Mouse (Mus musculus): ENCODE results near the gene Appbp2. TPM values are rescaled to one million over a fixed set of nuclear protein-coding genes. Genes with fewer than 3 reads are reported as not detected.

The Appbp2 gene
- total RNA-seq (2014; rRNA removed) = 61.0 and 70.6 TPM in 2 replicates
- 43.2 and 44.1 TPM in 2 replicates for polyA plus RNA-seq (2015; fragmentation: Nextera tagmentation; extraction: Ambion mirVana)

GRCm38 (mm10) chr11:85234990-85235841, at the start of gene Appbp2:
TSS of gene Appbp2 (minus strand) at chr11:85235130.
- Histone ChIP-seq H3K27ac (ENCODE audit: low read depth, low read length) (peak within 1 kb of the TSS; percentile 99), H3K36me3 (ENCODE audit: insufficient read depth, low read length) (no peaks in the 10 kb centered on the region), H3K4me3 (ENCODE audit: low read depth, low read length) (peak within 1 kb of the TSS; percentile 85), H3K27me3 (ENCODE audit: insufficient read depth, low read length) (no peaks in the 10 kb centered on the region), H3K9ac (replicated peaks; ENCODE audit: low read length, poor library complexity, severe bottlenecking) (peak within 1 kb of the TSS; percentile 93), H3K4me1 (ENCODE audit: insufficient read depth, low read length) (peaks cover 3% of the 10 kb centered on the region; the same call in 1 of the 2 replicates), H3K9me3 (ENCODE audit: low read length) (no peaks in the 10 kb centered on the region), H3K4me2 (ENCODE audit: low read depth, low read length, poor library complexity, severe bottlenecking) (peak within 1 kb of the TSS; percentile 65)
- TF ChIP-seq CTCF (IDR thresholded peaks at IDR 0.05) = no peak
- WGBS = 5% methylated on average over 48 of the region's 48 CpGs
- peak; percentile 94 for DNase-seq (ENCODE audit: low spot score)
- ATAC-seq (ENCODE audit: low FRiP score) = peak; percentile 97

- Histone ChIP-seq H3K27me3 (ENCODE audit: insufficient read depth, low read length) (no peaks in the 10 kb centered on the region), H3K9me3 (ENCODE audit: low read length) (no peaks in the 10 kb centered on the region), H3K4me2 (ENCODE audit: low read depth, low read length, poor library complexity, severe bottlenecking) (no peak overlapping the region), H3K4me3 (ENCODE audit: low read depth, low read length) (no peak overlapping the region), H3K9ac (replicated peaks; ENCODE audit: low read length, poor library complexity, severe bottlenecking) (no peak overlapping the region), H3K4me1 (ENCODE audit: insufficient read depth, low read length) (no peaks in the 10 kb centered on the region), H3K36me3 (ENCODE audit: insufficient read depth, low read length) (no peaks in the 10 kb centered on the region), H3K27ac (ENCODE audit: low read depth, low read length) (no peak overlapping the region)
- DNase-seq (ENCODE audit: low spot score) (no peak), ATAC-seq (ENCODE audit: low FRiP score) (no peak)
- 82% methylated on average over 15 of the region's 15 CpGs for WGBS
- no peak for TF ChIP-seq CTCF (IDR thresholded peaks at IDR 0.05)
Measured at GRCm38 (mm10) chr11:85281219-85281878, 46.4 kb upstream of the Appbp2 start.

GRCm38 (mm10) chr11:85278175-85278574, 43.2 kb upstream of the Appbp2 start:
- peak; percentile 6; the same call in 1 of the 2 replicates for TF ChIP-seq CTCF (IDR thresholded peaks at IDR 0.05)
- H3K9ac ChIP-seq (replicated peaks; ENCODE audit: low read length, poor library complexity, severe bottlenecking) = no peak overlapping the region

GRCm38 (mm10) chr11:85277609-85278008, 42.7 kb upstream of the Appbp2 start:
- no peak overlapping the region for H3K4me2 ChIP-seq (ENCODE audit: low read depth, low read length, poor library complexity, severe bottlenecking)
- H3K27ac ChIP-seq (ENCODE audit: low read depth, low read length) = no peak overlapping the region
- H3K9me3 ChIP-seq (ENCODE audit: low read length) = no peaks in the 10 kb centered on the region
- no peaks in the 10 kb centered on the region for H3K4me1 ChIP-seq (ENCODE audit: insufficient read depth, low read length)
- no peak for ATAC-seq (ENCODE audit: low FRiP score)
- no peak for DNase-seq (ENCODE audit: low spot score)
- no peak for TF ChIP-seq CTCF (IDR thresholded peaks at IDR 0.05)
- 80% methylated on average over 5 of the region's 5 CpGs for WGBS
- no peaks in the 10 kb centered on the region for H3K36me3 ChIP-seq (ENCODE audit: insufficient read depth, low read length)
- H3K27me3 ChIP-seq (ENCODE audit: insufficient read depth, low read length) = no peaks in the 10 kb centered on the region
- no peak overlapping the region for H3K9ac ChIP-seq (replicated peaks; ENCODE audit: low read length, poor library complexity, severe bottlenecking)
- H3K4me3 ChIP-seq (ENCODE audit: low read depth, low read length) = no peak overlapping the region

More at GRCm38 (mm10) chr11:85278175-85278574, 43.2 kb upstream of the Appbp2 start:
- Histone ChIP-seq H3K4me3 (ENCODE audit: low read depth, low read length) (no peak overlapping the region), H3K27me3 (ENCODE audit: insufficient read depth, low read length) (no peaks in the 10 kb centered on the region), H3K27ac (ENCODE audit: low read depth, low read length) (no peak overlapping the region), H3K4me2 (ENCODE audit: low read depth, low read length, poor library complexity, severe bottlenecking) (no peak overlapping the region), H3K9me3 (ENCODE audit: low read length) (no peaks in the 10 kb centered on the region), H3K36me3 (ENCODE audit: insufficient read depth, low read length) (no peaks in the 10 kb centered on the region), H3K4me1 (ENCODE audit: insufficient read depth, low read length) (no peaks in the 10 kb centered on the region)
- 82% methylated on average over 1 of the region's 1 CpGs for WGBS
- no peak for DNase-seq (ENCODE audit: low spot score)
- no peak for ATAC-seq (ENCODE audit: low FRiP score)

GRCm38 (mm10) chr11:85275151-85275550, 40.2 kb upstream of the Appbp2 start:
- no peak for DNase-seq (ENCODE audit: low spot score)
- Histone ChIP-seq H3K36me3 (ENCODE audit: insufficient read depth, low read length) (no peaks in the 10 kb centered on the region), H3K4me2 (ENCODE audit: low read depth, low read length, poor library complexity, severe bottlenecking) (no peak overlapping the region), H3K4me3 (ENCODE audit: low read depth, low read length) (no peak overlapping the region), H3K27ac (ENCODE audit: low read depth, low read length) (no peak overlapping the region), H3K4me1 (ENCODE audit: insufficient read depth, low read length) (no peaks in the 10 kb centered on the region), H3K9me3 (ENCODE audit: low read length) (no peaks in the 10 kb centered on the region), H3K9ac (replicated peaks; ENCODE audit: low read length, poor library complexity, severe bottlenecking) (no peak overlapping the region), H3K27me3 (ENCODE audit: insufficient read depth, low read length) (no peaks in the 10 kb centered on the region)
- no peak for TF ChIP-seq CTCF (IDR thresholded peaks at IDR 0.05)
- WGBS = 95% methylated on average over 5 of the region's 5 CpGs
- ATAC-seq (ENCODE audit: low FRiP score) = no peak

- ATAC-seq (ENCODE audit: low FRiP score) = no peak
- peak; percentile 38 for TF ChIP-seq CTCF (IDR thresholded peaks at IDR 0.05)
- Histone ChIP-seq H3K4me1 (ENCODE audit: insufficient read depth, low read length) (no peaks in the 10 kb centered on the region), H3K36me3 (ENCODE audit: insufficient read depth, low read length) (no peaks in the 10 kb centered on the region), H3K9ac (replicated peaks; ENCODE audit: low read length, poor library complexity, severe bottlenecking) (no peak overlapping the region), H3K27me3 (ENCODE audit: insufficient read depth, low read length) (no peaks in the 10 kb centered on the region), H3K4me3 (ENCODE audit: low read depth, low read length) (no peak overlapping the region), H3K4me2 (ENCODE audit: low read depth, low read length, poor library complexity, severe bottlenecking) (no peak overlapping the region), H3K9me3 (ENCODE audit: low read length) (no peaks in the 10 kb centered on the region), H3K27ac (ENCODE audit: low read depth, low read length) (no peak overlapping the region)
- DNase-seq (ENCODE audit: low spot score) = no peak
- 75% methylated on average over 6 of the region's 6 CpGs for WGBS
Measured at GRCm38 (mm10) chr11:85273299-85273698, 38.4 kb upstream of the Appbp2 start.

Measured in midbrain, postnatal 0 days (tissue).